Mouse (Mus musculus): ENCODE measurements around the gene Fign. TPM values are rescaled to one million over a fixed set of nuclear protein-coding genes. Genes with fewer than 3 reads are reported as not detected.

Gene Fign
- total and polyA plus RNA-seq, 3 experiments, result 5.0 to 17.5 (median 8.3) TPM

- H3K9ac ChIP-seq (ENCODE audit: low read depth, low read length), result no peak overlapping the region
- no peaks in the 10 kb centered on the region for H3K27me3 ChIP-seq (ENCODE audit: control insufficient read depth, insufficient read depth, low read length)
- no peak for TF ChIP-seq POLR2A (IDR thresholded peaks at IDR 0.05; ENCODE audit: insufficient read depth, low read depth, low read length)
- no peak for DNase-seq
- H3K4me1 ChIP-seq (ENCODE audit: control insufficient read depth, insufficient read depth, low read length), result no peaks in the 10 kb centered on the region; the same call in 1 of the 2 replicates
- no peaks in the 10 kb centered on the region; the same call in 1 of the 2 replicates for H3K36me3 ChIP-seq (ENCODE audit: control insufficient read depth, insufficient read depth, low read length)
- H3K79me2 ChIP-seq (replicated peaks; ENCODE audit: control insufficient read depth, insufficient read depth, low read length), result no peaks in the 10 kb centered on the region
- no peak overlapping the region for H3K4me3 ChIP-seq
- intact Hi-C loops (cut with DNase I), result loop anchor here (10.0 kb wide), 1 partner anchor 89 kb away; no protein-coding TSS in a partner anchor
- H3K27ac ChIP-seq, result no peak overlapping the region
- 88% methylated on average over 2 of the region's 2 CpGs for WGBS
These were observed 112.4 kb downstream of the Fign start for GRCm38 (mm10) chr2:63985426-63985825.

GRCm38 (mm10) chr2:63982351-63982751, 115.5 kb downstream of the Fign start:
- TF ChIP-seq EP300 (IDR thresholded peaks at IDR 0.05; ENCODE audit: insufficient read depth, low read depth, low read length), result peak; percentile 79
- TF ChIP-seq CTCF (IDR thresholded peaks at IDR 0.05), result no peak
- H3K36me3 ChIP-seq (ENCODE audit: control insufficient read depth, insufficient read depth, low read length), result no peaks in the 10 kb centered on the region; the same call in 1 of the 2 replicates
- intact Hi-C loops (cut with DNase I), result loop anchor here (5.0 to 10.0 kb wide), 2 partner anchors 92 to 115 kb away; partner anchors contain the start of gene Fign
- 36% methylated on average over 4 of the region's 4 CpGs for WGBS
- no peak overlapping the region for H3K4me3 ChIP-seq
- DNase-seq, result peak in 1 of 2 experiments; percentile 61
- no peaks in the 10 kb centered on the region for H3K27me3 ChIP-seq (ENCODE audit: control insufficient read depth, insufficient read depth, low read length)
- peak overlapping the region; percentile 21; the same call in 1 of the 2 replicates for H3K27ac ChIP-seq
- H3K9ac ChIP-seq (ENCODE audit: low read depth, low read length), result no peak overlapping the region
- no peaks in the 10 kb centered on the region; the same call in 1 of the 2 replicates for H3K4me1 ChIP-seq (ENCODE audit: control insufficient read depth, insufficient read depth, low read length)
- no peaks in the 10 kb centered on the region for H3K79me2 ChIP-seq (replicated peaks; ENCODE audit: control insufficient read depth, insufficient read depth, low read length)

- no peak for TF ChIP-seq EP300 (IDR thresholded peaks at IDR 0.05; ENCODE audit: insufficient read depth, low read depth, low read length)
- no peak for TF ChIP-seq CTCF (IDR thresholded peaks at IDR 0.05)
- TF ChIP-seq POLR2A (IDR thresholded peaks at IDR 0.05; ENCODE audit: insufficient read depth, low read depth, low read length), result no peak
- 55% methylated on average over 7 of the region's 7 CpGs for WGBS
- H3K27me3 ChIP-seq (ENCODE audit: control insufficient read depth, insufficient read depth, low read length), result no peaks in the 10 kb centered on the region
- no peak overlapping the region for H3K4me3 ChIP-seq
- intact Hi-C loops (cut with DNase I), result loop anchor here (5.0 to 10.0 kb wide), 2 partner anchors 93 to 116 kb away; partner anchors contain the start of gene Fign
- H3K9ac ChIP-seq (ENCODE audit: low read depth, low read length), result no peak overlapping the region
- no peaks in the 10 kb centered on the region; the same call in 1 of the 2 replicates for H3K36me3 ChIP-seq (ENCODE audit: control insufficient read depth, insufficient read depth, low read length)
- DNase-seq, result no peak
- H3K27ac ChIP-seq, result peak overlapping the region; percentile 28; the same call in 1 of the 2 replicates
- no peaks in the 10 kb centered on the region for H3K79me2 ChIP-seq (replicated peaks; ENCODE audit: control insufficient read depth, insufficient read depth, low read length)
- no peaks in the 10 kb centered on the region; the same call in 1 of the 2 replicates for H3K4me1 ChIP-seq (ENCODE audit: control insufficient read depth, insufficient read depth, low read length)
These were observed 116.4 kb downstream of the Fign start for GRCm38 (mm10) chr2:63981449-63981848.

GRCm38 (mm10) chr2:63969633-63970032, 128.2 kb downstream of the Fign start:
- Histone ChIP-seq H3K79me2 (replicated peaks; ENCODE audit: control insufficient read depth, insufficient read depth, low read length) (no peaks in the 10 kb centered on the region), H3K4me1 (ENCODE audit: control insufficient read depth, insufficient read depth, low read length) (no peaks in the 10 kb centered on the region), H3K9ac (ENCODE audit: low read depth, low read length) (no peak overlapping the region), H3K27ac (no peak overlapping the region), H3K36me3 (ENCODE audit: control insufficient read depth, insufficient read depth, low read length) (no peaks in the 10 kb centered on the region), H3K27me3 (ENCODE audit: control insufficient read depth, insufficient read depth, low read length) (no peaks in the 10 kb centered on the region), H3K4me3 (no peak overlapping the region)
- no peak for DNase-seq
- WGBS, result 83% methylated on average over 4 of the region's 4 CpGs
- TF ChIP-seq EP300 (IDR thresholded peaks at IDR 0.05; ENCODE audit: insufficient read depth, low read depth, low read length), result no peak
- TF ChIP-seq CTCF (IDR thresholded peaks at IDR 0.05), result no peak
- no peak for TF ChIP-seq POLR2A (IDR thresholded peaks at IDR 0.05; ENCODE audit: insufficient read depth, low read depth, low read length)
- intact Hi-C loops (cut with DNase I), result no loop called here

- Histone ChIP-seq H3K36me3 (ENCODE audit: control insufficient read depth, insufficient read depth, low read length) (no peaks in the 10 kb centered on the region), H3K27me3 (ENCODE audit: control insufficient read depth, insufficient read depth, low read length) (no peaks in the 10 kb centered on the region), H3K27ac (no peak overlapping the region), H3K9ac (ENCODE audit: low read depth, low read length) (no peak overlapping the region), H3K4me3 (no peak overlapping the region), H3K4me1 (ENCODE audit: control insufficient read depth, insufficient read depth, low read length) (no peaks in the 10 kb centered on the region), H3K79me2 (replicated peaks; ENCODE audit: control insufficient read depth, insufficient read depth, low read length) (no peaks in the 10 kb centered on the region)
- 90% methylated on average over 2 of the region's 2 CpGs for WGBS
- intact Hi-C loops (cut with DNase I), result no loop called here
- no peak for DNase-seq
- TF ChIP-seq POLR2A (IDR thresholded peaks at IDR 0.05; ENCODE audit: insufficient read depth, low read depth, low read length) (no peak), EP300 (IDR thresholded peaks at IDR 0.05; ENCODE audit: insufficient read depth, low read depth, low read length) (no peak), CTCF (IDR thresholded peaks at IDR 0.05) (no peak)
These were observed 166.8 kb downstream of the Fign start for GRCm38 (mm10) chr2:63931041-63931440.

- 44% methylated on average over 4 of the region's 4 CpGs for WGBS
- intact Hi-C loops (cut with DNase I), result loop anchor here (10.0 kb wide), 2 partner anchors 168 to 528 kb away; partner anchors contain the start of gene Fign
These were observed 171.2 kb downstream of the Fign start for GRCm38 (mm10) chr2:63926481-63927097.

More at GRCm38 (mm10) chr2:63926481-63927097, 171.2 kb downstream of the Fign start:
- DNase-seq, result no peak
- Histone ChIP-seq H3K27ac (no peak overlapping the region), H3K36me3 (ENCODE audit: control insufficient read depth, insufficient read depth, low read length) (no peaks in the 10 kb centered on the region), H3K79me2 (replicated peaks; ENCODE audit: control insufficient read depth, insufficient read depth, low read length) (no peaks in the 10 kb centered on the region), H3K4me1 (ENCODE audit: control insufficient read depth, insufficient read depth, low read length) (no peaks in the 10 kb centered on the region), H3K4me3 (no peak overlapping the region), H3K9ac (ENCODE audit: low read depth, low read length) (no peak overlapping the region), H3K27me3 (ENCODE audit: control insufficient read depth, insufficient read depth, low read length) (no peaks in the 10 kb centered on the region)
- no peak for TF ChIP-seq CTCF (IDR thresholded peaks at IDR 0.05)
- TF ChIP-seq POLR2A (IDR thresholded peaks at IDR 0.05; ENCODE audit: insufficient read depth, low read depth, low read length), result no peak
- TF ChIP-seq EP300 (IDR thresholded peaks at IDR 0.05; ENCODE audit: insufficient read depth, low read depth, low read length), result no peak

Data from heart, adult 2 months (tissue).